Mouse (Mus musculus) midbrain, postnatal 0 days (tissue): ENCODE results near the gene Chst11. TPM values are rescaled to one million over a fixed set of nuclear protein-coding genes. Genes with fewer than 3 reads are reported as not detected.

ENCODE experiments used
- ATAC-seq: fragments of 200-750 bp; cut with Nextera tagmentation; 2 replicates; pipeline ENCODE4 v1.8.0; 2017; ENCODE audit warnings: moderate number of reproducible peaks, mild to moderate bottlenecking, moderate TSS enrichment, moderate library complexity; ENCODE audit not compliant: low FRiP score
- DNase-seq: peaks from one replicate; pipeline ENCODE4 v3.0.0-alpha.2; 2015; ENCODE audit warnings: low spot score
- H3K27ac ChIP-seq: fragments of 300-500 bp; sonication (generic); 2 replicates; pipeline ENCODE4 v1.5.1; 2014; ENCODE audit warnings: low read depth, mild to moderate bottlenecking, low read length, mixed read lengths
- H3K27me3 ChIP-seq: fragments of 300-500 bp; sonication (generic); 2 replicates; pipeline ENCODE4 v1.6.1; 2014; ENCODE audit warnings: low read length, control low read depth, mixed read lengths; ENCODE audit not compliant: insufficient read depth
- H3K36me3 ChIP-seq: fragments of 300-500 bp; sonication (generic); 2 replicates; pipeline ENCODE4 v1.6.1; 2014; ENCODE audit warnings: low read length, control low read depth, mixed read lengths; ENCODE audit not compliant: insufficient read depth
- H3K4me1 ChIP-seq: fragments of 300-500 bp; sonication (generic); 2 replicates; pipeline ENCODE4 v1.6.1; 2014; ENCODE audit warnings: mild to moderate bottlenecking, control low read depth, antibody characterized with exemption, low read length, mixed read lengths; ENCODE audit not compliant: insufficient read depth
- H3K4me2 ChIP-seq: fragments of 300-500 bp; sonication (generic); 2 replicates; pipeline ENCODE4 v1.6.1; 2014; ENCODE audit warnings: low read depth, mild to moderate bottlenecking, low read length, mixed read lengths; ENCODE audit not compliant: poor library complexity, severe bottlenecking
- H3K4me3 ChIP-seq: fragments of 300-500 bp; sonication (generic); 2 replicates; pipeline ENCODE4 v1.5.1; 2014; ENCODE audit warnings: low read depth, mild to moderate bottlenecking, low read length, moderate library complexity
- H3K9ac ChIP-seq: fragments of 300-500 bp; sonication (generic); replicated peaks from 2 replicates; pipeline ENCODE4 v1.6.1; 2014; ENCODE audit warnings: mild to moderate bottlenecking, low read length, moderate library complexity, mixed read lengths; ENCODE audit not compliant: poor library complexity, severe bottlenecking
- H3K9me3 ChIP-seq: fragments of 300-500 bp; sonication (generic); 2 replicates; pipeline ENCODE4 v1.6.1; 2016; ENCODE audit warnings: low read length, control low read depth
- CTCF ChIP-seq: IDR thresholded peaks from 2 replicates; pipeline ENCODE4 v1.5.1; 2016; ENCODE audit warnings: antibody characterized with exemption, mild to moderate bottlenecking
- WGBS: fragments of 180-500 bp; shearing (Covaris S2); extraction: QIAGEN DNeasy Blood & Tissue Kit; methylation state at CpG from one replicate; pipeline ENCODE4 v1.1.7; 2014; 5-methylcytosine and 5-hydroxymethylcytosine counted together
- polyA plus RNA-seq: library from polyadenylated mRNA; unstranded; fragments of >200 nt; fragmentation: Nextera tagmentation; extraction: Ambion mirVana; gene quantifications from 2 replicates; pipeline ENCODE4 v1.2.1, GENCODE M21; 2015
- total RNA-seq: library from RNA; depleted of rRNA; stranded (reverse); fragments of >200 nt; gene quantifications from 2 replicates; pipeline ENCODE4 v1.2.3, GENCODE M21; 2014

Gene Chst11
- total and polyA plus RNA-seq, 2 experiments from 2014 or later, result 2.8 to 20.5 TPM

GRCm38 (mm10) chr10:83209388-83209787 is 224.1 kb downstream of the Chst11 start:
- TF ChIP-seq CTCF, result no peak
- Histone ChIP-seq H3K4me2 (no peak overlapping the region), H3K4me1 (no peaks in the 10 kb centered on the region), H3K9me3 (no peaks in the 10 kb centered on the region), H3K27ac (no peak overlapping the region), H3K9ac (no peak overlapping the region), H3K4me3 (no peak overlapping the region), H3K36me3 (no peaks in the 10 kb centered on the region), H3K27me3 (no peaks in the 10 kb centered on the region)
- WGBS, result 82% methylated on average over 12 of the region's 12 CpGs
- no peak for DNase-seq
- no peak for ATAC-seq

GRCm38 (mm10) chr10:83210122-83210521 is 224.8 kb downstream of the Chst11 start:
- no peak overlapping the region for H3K4me3 ChIP-seq
- H3K4me2 ChIP-seq, result no peak overlapping the region
- H3K4me1 ChIP-seq, result no peaks in the 10 kb centered on the region
- DNase-seq (peak; percentile 25), ATAC-seq (no peak)
- no peaks in the 10 kb centered on the region for H3K27me3 ChIP-seq
- no peaks in the 10 kb centered on the region for H3K36me3 ChIP-seq
- no peak overlapping the region for H3K9ac ChIP-seq
- no peak overlapping the region for H3K27ac ChIP-seq
- no peaks in the 10 kb centered on the region for H3K9me3 ChIP-seq
- 55% methylated on average over 16 of the region's 16 CpGs for WGBS
- no peak for TF ChIP-seq CTCF

GRCm38 (mm10) chr10:83210968-83211583 is 225.8 kb downstream of the Chst11 start:
- H3K27ac ChIP-seq, result no peak overlapping the region
- no peaks in the 10 kb centered on the region for H3K9me3 ChIP-seq
- H3K36me3 ChIP-seq, result no peaks in the 10 kb centered on the region
- no peak overlapping the region for H3K9ac ChIP-seq
- H3K27me3 ChIP-seq, result no peaks in the 10 kb centered on the region
- no peak for TF ChIP-seq CTCF
- DNase-seq (no peak), ATAC-seq (no peak)
- H3K4me3 ChIP-seq, result no peak overlapping the region
- no peak overlapping the region for H3K4me2 ChIP-seq
- 31% methylated on average over 6 of the region's 6 CpGs for WGBS
- no peaks in the 10 kb centered on the region for H3K4me1 ChIP-seq

- H3K27ac ChIP-seq, result no peak overlapping the region
- H3K9ac ChIP-seq, result no peak overlapping the region
- H3K36me3 ChIP-seq, result no peaks in the 10 kb centered on the region
- H3K4me3 ChIP-seq, result no peak overlapping the region
- no peak for TF ChIP-seq CTCF
- no peaks in the 10 kb centered on the region for H3K9me3 ChIP-seq
- H3K4me2 ChIP-seq, result no peak overlapping the region
- H3K4me1 ChIP-seq, result no peaks in the 10 kb centered on the region
- DNase-seq (no peak), ATAC-seq (no peak)
- no peaks in the 10 kb centered on the region for H3K27me3 ChIP-seq
- WGBS, result 93% methylated on average over 4 of the region's 4 CpGs
These were observed 227.3 kb downstream of the Chst11 start for GRCm38 (mm10) chr10:83212618-83213017.

- ATAC-seq, result no peak
- H3K36me3 ChIP-seq, result no peaks in the 10 kb centered on the region
- H3K27me3 ChIP-seq, result no peaks in the 10 kb centered on the region
- no peak overlapping the region for H3K27ac ChIP-seq
- DNase-seq, result no peak
- WGBS, result 68% methylated on average over 5 of the region's 5 CpGs
- H3K9ac ChIP-seq, result no peak overlapping the region
- H3K9me3 ChIP-seq, result no peaks in the 10 kb centered on the region
- H3K4me3 ChIP-seq, result no peak overlapping the region
- no peak for TF ChIP-seq CTCF
- no peaks in the 10 kb centered on the region for H3K4me1 ChIP-seq
- H3K4me2 ChIP-seq, result no peak overlapping the region
These were observed 230.3 kb downstream of the Chst11 start for GRCm38 (mm10) chr10:83215559-83215958.

- Histone ChIP-seq H3K4me1 (no peaks in the 10 kb centered on the region), H3K4me2 (no peak overlapping the region), H3K9ac (no peak overlapping the region), H3K4me3 (no peak overlapping the region), H3K9me3 (no peaks in the 10 kb centered on the region), H3K27ac (no peak overlapping the region), H3K36me3 (no peaks in the 10 kb centered on the region), H3K27me3 (no peaks in the 10 kb centered on the region)
- DNase-seq (no peak), ATAC-seq (no peak)
- 58% methylated on average over 5 of the region's 5 CpGs for WGBS
- no peak for TF ChIP-seq CTCF
These were observed 232.0 kb downstream of the Chst11 start for GRCm38 (mm10) chr10:83217256-83217655.
